Mouse (Mus musculus) lung, postnatal 0 days (tissue): ENCODE results near the gene Tmem51.

Experiments used
- CTCF ChIP-seq: IDR thresholded peaks from 2 replicates; pipeline ENCODE4 v1.5.1; 2016; ENCODE audit warnings: antibody characterized with exemption, mild to moderate bottlenecking
- EP300 ChIP-seq: IDR thresholded peaks from 2 replicates; pipeline ENCODE4 v1.6.1; 2016; ENCODE audit warnings: antibody characterized with exemption, mild to moderate bottlenecking, control low read depth

GRCm38 (mm10) chr4:142045595-142046163 lies 38.4 kb downstream of the Tmem51 start:
- no peak for TF ChIP-seq CTCF
- TF ChIP-seq EP300: no peak
